Mouse (Mus musculus) frontal cortex, adult (tissue): ENCODE measurements around the gene Faap100.
A peak's percentile ranks its signal among the peaks of the same experiment; 100 is the strongest.
"Not testable (repeated sequence)": the region's sequence is repeated elsewhere in the genome, so short reads cannot be mapped to it uniquely, and the experiment has no call there.

Experiments
- ATAC-seq: cut with Nextera tagmentation; 2 replicates; pipeline ENCODE4 v1.9.2; 2017; ENCODE audit warnings: mild to moderate bottlenecking, moderate library complexity, mixed read lengths; ENCODE audit not compliant: low TSS enrichment

Gene Faap100

GRCm38 (mm10) chr11:120378611-120379540 lies at the start of gene Faap100:
Gene Faap100 (minus strand): TSS chr11:120378764.
- peak; percentile 35 for ATAC-seq

GRCm38 (mm10) chr11:120426727-120427126 lies 48.2 kb upstream of the Faap100 start:
- no peak for ATAC-seq

DNA sequence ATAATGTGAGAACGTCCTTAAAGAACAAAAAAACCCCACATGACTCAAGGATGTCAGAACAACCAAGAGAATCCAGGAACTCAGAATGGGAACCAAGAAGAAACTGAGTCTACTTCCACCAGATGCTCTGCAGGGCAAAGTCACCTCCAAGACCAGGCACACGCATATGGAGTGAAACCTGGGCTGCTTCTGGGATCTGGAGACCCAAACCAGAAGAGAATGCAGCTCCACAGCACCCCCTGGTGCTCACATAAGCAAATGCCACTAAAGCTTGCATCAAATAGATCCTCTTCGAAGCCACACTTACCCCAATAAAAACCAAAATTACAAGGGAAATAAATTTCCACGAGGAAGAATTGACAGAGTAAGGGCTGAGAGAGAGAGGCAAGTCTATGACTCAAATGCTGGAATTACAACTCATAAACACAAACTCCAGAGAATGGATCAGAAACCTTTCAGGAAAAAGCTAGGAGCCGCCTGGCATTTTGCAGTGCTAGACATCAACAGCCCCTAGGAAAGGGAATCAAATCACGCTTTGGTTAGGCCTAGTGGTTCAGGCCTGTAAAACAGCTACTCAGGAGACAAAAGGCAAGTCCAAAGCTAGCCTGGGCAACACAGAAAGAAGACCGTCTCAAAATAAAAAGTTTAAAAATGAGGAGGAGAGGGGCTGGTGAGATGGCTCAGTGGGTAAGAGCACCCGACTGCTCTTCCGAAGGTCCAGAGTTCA lies 45.2 kb upstream of the Faap100 start:
- no peak; the same call in 1 of the 2 replicates for ATAC-seq

- ATAC-seq = no peak
Measured at GRCm38 (mm10) chr11:120422651-120423568, 44.3 kb upstream of the Faap100 start.

DNA sequence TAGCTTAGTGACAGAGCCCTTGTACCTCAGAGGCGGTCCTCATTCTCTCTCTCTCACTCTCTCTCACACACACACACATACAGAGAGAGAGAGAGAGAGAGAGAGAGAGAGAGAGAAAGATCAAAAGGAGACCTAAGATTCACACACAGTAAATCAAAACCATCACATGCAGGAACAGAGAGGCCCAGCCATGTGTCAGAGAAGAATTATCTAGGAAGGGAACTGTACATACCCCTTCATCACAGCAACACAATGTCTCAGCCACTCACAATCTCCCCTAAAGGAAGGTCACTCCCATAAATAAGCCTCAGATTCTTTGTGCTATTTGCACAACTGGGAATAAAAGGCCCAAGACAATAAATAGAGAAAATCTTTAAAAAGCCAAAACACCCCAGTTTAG lies 40.0 kb upstream of the Faap100 start:
- no peak for ATAC-seq

GRCm38 (mm10) chr11:120417852-120418251 lies 39.3 kb upstream of the Faap100 start:
- ATAC-seq = no peak

- not testable (repeated sequence) for ATAC-seq
Measured at GRCm38 (mm10) chr11:120413621-120414020, 35.1 kb upstream of the Faap100 start.

- ATAC-seq = no peak
Measured at GRCm38 (mm10) chr11:120406445-120406844, 27.9 kb upstream of the Faap100 start.

GRCm38 (mm10) chr11:120405867-120406266 lies 27.3 kb upstream of the Faap100 start:
- ATAC-seq = no peak

DNA sequence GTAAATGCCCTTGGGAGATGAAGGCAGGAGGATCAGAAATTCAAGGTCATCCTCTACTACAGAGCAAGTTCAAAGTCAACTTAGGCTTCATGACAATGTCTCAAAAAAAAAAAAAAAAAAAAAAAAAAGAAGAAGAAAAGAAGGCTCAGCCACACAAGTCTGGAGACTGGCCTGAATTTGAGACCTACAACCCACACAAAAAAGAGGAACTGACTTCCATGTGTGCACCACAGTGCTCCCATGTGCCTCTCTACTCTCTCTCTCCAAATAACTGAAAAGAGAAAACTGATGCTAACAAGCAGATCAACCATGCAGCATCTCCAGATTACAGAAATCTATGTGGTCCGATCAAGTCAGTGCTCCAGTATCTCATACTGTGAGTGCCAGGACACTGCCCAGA lies 26.2 kb upstream of the Faap100 start:
- ATAC-seq = no peak

- ATAC-seq = no peak
Measured at GRCm38 (mm10) chr11:120399319-120399718, 20.8 kb upstream of the Faap100 start.

DNA sequence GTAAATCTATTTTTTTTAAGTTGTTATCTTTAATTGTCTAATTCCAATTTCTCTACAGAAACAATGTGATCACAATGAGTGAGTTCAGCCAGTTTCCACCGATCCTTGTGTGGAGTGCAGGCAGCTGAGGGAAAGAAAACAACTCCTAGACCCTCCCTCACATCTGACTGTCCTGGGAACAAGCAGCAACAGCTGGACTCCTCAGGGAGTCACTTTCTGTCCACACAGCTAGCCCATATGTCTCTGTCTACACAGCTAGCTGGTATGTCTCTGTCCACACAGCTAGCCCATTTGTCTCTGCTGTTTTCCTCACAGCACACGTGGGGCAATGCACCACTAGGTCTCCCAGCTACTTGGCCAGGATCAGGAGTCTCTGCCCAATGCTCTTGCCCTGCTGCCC lies 19.0 kb upstream of the Faap100 start:
- no peak for ATAC-seq

DNA sequence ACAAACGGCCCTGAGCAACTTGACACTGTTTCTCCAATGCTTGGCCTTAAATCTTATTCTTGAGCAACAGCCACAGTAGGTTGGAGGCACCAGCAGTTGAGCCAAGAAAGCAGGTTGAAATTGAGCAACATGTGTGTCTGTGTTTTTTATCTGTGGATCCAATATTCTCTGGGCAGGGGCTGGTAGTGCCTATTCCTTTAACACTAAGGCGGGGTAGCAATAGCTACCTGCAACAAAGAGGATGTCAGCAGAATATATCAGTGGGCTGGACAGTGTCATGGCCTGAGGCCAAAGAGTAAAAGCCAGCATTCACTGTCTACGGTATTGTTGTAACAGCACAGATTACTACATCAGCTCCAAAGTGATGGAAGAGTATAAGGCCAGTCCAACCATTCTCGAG lies 17.1 kb upstream of the Faap100 start:
- ATAC-seq = no peak

DNA sequence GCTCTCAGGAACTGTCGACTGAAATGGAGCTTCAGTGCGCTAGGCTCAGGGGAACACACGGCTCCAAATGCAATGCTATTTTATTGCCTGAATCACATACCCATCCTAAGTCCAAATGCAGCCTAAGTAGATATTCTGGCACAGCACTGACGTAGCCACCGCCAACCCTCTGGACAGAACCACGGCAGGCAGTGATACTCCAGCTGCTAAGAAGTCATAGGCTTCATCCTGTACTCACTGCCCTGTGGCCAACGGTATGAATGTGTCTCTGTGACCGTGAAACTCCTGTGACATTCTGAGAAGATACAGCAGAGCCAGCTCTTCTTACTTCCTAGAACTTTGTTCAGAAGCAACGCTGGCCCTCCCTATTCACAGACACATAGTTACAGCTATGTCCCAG lies 10.0 kb upstream of the Faap100 start:
- ATAC-seq = no peak

- no peak for ATAC-seq
Measured at GRCm38 (mm10) chr11:120387157-120387556, 8.6 kb upstream of the Faap100 start.

DNA sequence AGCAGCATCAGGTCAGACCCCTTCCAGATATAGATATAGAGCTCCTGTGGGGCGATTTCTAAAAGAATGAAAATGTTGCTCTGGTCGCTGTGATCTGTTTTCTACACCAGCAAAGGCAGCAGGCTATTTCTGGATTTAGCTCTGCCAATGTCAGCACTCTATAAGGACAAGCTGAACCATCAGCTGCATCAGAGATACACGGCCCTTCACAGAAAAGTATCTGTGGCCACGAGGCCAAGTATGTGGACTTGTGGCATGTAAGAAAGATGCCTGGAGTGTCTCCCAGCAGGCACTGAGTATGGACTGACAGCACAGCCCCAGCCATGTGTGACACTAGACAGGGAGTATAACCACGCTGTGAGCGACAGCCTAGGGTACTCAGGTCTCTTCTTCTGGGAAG lies 8.1 kb upstream of the Faap100 start:
- ATAC-seq = no peak

GRCm38 (mm10) chr11:120382509-120382908 lies 3.9 kb upstream of the Faap100 start:
- ATAC-seq = peak; percentile 45; the same call in 1 of the 2 replicates

DNA sequence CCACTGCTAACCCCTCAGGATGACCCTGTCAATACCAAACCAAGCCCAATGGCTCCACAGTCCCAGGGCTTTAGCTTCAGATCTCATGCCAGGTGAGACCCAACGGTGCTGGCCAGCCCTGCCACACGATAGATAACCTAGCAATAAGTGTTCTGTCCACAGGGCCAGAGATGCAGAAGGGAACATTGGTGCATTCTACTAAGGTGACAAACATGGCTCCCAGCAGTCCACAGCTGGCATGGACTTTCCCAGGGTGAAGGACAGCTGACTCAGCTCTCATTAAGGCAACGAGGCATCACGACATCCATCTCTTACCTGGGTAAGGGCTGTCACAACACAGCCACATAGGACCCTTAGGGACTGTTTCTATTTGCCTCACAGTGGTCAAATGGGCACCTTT lies 2.6 kb upstream of the Faap100 start:
- no peak for ATAC-seq

- ATAC-seq = no peak
Measured at GRCm38 (mm10) chr11:120380271-120380670, 1.7 kb upstream of the Faap100 start.

DNA sequence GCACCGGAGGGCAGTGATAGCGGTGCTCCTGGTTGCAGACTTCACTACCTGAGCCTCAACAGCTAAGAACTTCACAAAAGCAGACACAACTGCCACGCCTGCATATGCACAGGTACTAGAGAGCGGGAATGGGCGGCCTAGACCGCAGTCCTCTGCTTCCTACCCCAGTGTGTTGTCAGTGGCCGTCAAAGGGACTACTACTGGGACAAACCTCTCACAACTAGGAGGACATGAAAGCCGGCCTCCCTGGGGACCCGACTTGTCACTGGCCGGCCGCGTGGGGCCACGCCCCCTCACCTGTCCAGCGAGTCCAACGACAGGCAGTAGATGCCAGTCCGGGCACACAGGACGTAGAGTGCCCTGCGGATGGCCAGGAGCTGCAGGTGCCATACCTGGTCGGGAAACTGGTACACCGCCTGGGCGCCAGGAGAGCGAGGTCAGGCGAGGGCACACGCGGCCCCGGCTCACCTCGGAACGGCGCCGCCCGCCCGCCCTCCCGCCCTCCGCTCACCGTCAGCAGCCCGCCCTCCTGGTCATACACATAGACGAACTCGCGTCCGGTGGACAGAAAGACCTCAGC lies 443 bp downstream of the Faap100 start:
- 0 out of 2 replicates have a peak, but pooled peaks have one; percentile 2 for ATAC-seq

GRCm38 (mm10) chr11:120377337-120377736 lies 1.2 kb downstream of the Faap100 start:
- ATAC-seq = no peak
